Mouse (Mus musculus) thymus, adult 2 months (tissue): Measurements from ENCODE around the gene Sipa1l2. TPM values are rescaled to one million over a fixed set of nuclear protein-coding genes. Genes with fewer than 3 reads are reported as not detected.
"Not testable (repeated sequence)": the region's sequence is repeated elsewhere in the genome, so short reads cannot be mapped to it uniquely, and the experiment has no call there.

Experiments
- DNase-seq: peaks from one replicate; pipeline ENCODE4 v3.0.0; 2021
- H3K27ac ChIP-seq: fragments of 200-500 bp; 2 replicates; pipeline ENCODE4 v1.5.1; 2012; ENCODE audit warnings: low read length, control low read depth; ENCODE audit not compliant: control insufficient read depth, insufficient read depth
- H3K27me3 ChIP-seq: fragments of 200-500 bp; 2 replicates; pipeline ENCODE4 v1.6.1; 2012; ENCODE audit warnings: mild to moderate bottlenecking, low read length, moderate library complexity, mixed read lengths; ENCODE audit not compliant: control insufficient read depth, insufficient read depth
- H3K36me3 ChIP-seq: fragments of 200-500 bp; 2 replicates; pipeline ENCODE4 v1.6.1; 2012; ENCODE audit warnings: mild to moderate bottlenecking, low read length, moderate library complexity; ENCODE audit not compliant: control insufficient read depth, insufficient read depth
- H3K4me1 ChIP-seq: fragments of 200-500 bp; replicated peaks from 2 replicates; pipeline ENCODE4 v1.6.1; 2012; ENCODE audit warnings: low read length; ENCODE audit not compliant: control insufficient read depth, insufficient read depth
- H3K4me3 ChIP-seq: fragments of 200-500 bp; 2 replicates; pipeline ENCODE4 v1.5.1; 2012; ENCODE audit warnings: mild to moderate bottlenecking, low read length, control low read depth, moderate library complexity; ENCODE audit not compliant: control insufficient read depth, insufficient read depth
- CTCF ChIP-seq: fragments of 200-500 bp; IDR thresholded peaks from 2 replicates; pipeline ENCODE4 v1.5.1; 2012; ENCODE audit warnings: mild to moderate bottlenecking, control low read depth, low read length, moderate library complexity, borderline replicate concordance; ENCODE audit not compliant: control insufficient read depth, poor library complexity, insufficient read depth; ENCODE audit errors: extremely low read depth
- POLR2A ChIP-seq: fragments of 200-500 bp; IDR thresholded peaks from 2 replicates; pipeline ENCODE4 v1.6.1; 2012; ENCODE audit warnings: mild to moderate bottlenecking, low read length, control low read depth, moderate library complexity; ENCODE audit not compliant: control insufficient read depth, poor library complexity, insufficient read depth; ENCODE audit errors: extremely low read depth
- WGBS: fragments of 180-500 bp; shearing (Covaris S2); methylation state at CpG from one replicate; pipeline ENCODE4 v1.1.7; 2018; 5-methylcytosine and 5-hydroxymethylcytosine counted together
- polyA plus RNA-seq: library from polyadenylated mRNA; depleted of rRNA; stranded (reverse); fragments of >200 nt; gene quantifications from 2 replicates; pipeline ENCODE4 v1.2.3, GENCODE M21; 2012

Gene Sipa1l2
- polyA plus RNA-seq, 1 experiment = 11.7 TPM

DNA sequence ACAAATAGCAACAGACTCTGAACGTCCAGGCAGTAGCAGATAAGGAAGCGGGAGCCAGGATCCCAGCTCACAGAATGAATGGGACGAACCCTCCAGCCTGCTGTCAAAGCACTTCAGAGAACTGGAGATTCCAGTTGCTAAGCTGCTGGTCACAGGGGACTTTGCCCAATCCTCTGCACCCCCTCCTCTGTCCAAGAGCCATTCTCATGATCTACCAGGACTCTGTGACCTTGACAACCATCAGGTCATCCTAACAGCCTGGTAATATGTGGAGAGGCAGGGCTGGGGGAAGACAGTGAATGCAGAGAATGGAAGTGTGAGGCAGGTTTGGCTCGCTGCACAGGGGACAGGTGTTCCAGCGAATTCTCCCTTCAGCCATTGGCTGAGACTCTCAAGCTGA lies 163.2 kb downstream of the Sipa1l2 start:
- no peaks in the 10 kb centered on the region for H3K36me3 ChIP-seq
- no peak for DNase-seq
- H3K4me3 ChIP-seq = no peak overlapping the region
- WGBS = 94% methylated on average over 5 of the region's 5 CpGs
- H3K27me3 ChIP-seq = no peaks in the 10 kb centered on the region
- no peak overlapping the region for H3K27ac ChIP-seq
- no peaks in the 10 kb centered on the region for H3K4me1 ChIP-seq
- TF ChIP-seq POLR2A (no peak), CTCF (no peak)

DNA sequence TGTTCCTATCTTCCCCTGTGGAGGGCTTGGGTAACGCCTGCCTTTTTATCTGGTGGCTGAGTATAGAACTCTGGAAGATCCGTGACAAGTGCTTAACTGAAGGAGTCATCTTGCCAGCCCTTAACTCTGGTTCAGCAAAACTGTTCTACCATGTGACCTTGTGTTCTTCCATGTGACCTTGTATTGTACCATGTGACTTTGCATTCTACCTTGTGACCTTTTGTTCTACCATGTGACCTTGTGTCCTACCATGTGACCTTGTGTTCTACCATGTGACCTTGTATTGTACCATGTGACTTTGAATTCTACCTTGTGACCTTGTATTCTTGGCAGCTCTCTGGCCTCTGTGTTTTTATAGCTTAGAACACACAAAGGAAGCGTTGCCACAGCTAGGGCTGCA lies 168.3 kb downstream of the Sipa1l2 start:
- H3K27ac ChIP-seq = no peak overlapping the region
- no peaks in the 10 kb centered on the region for H3K36me3 ChIP-seq
- H3K4me3 ChIP-seq = no peak overlapping the region
- 95% methylated on average over 3 of the region's 3 CpGs for WGBS
- no peaks in the 10 kb centered on the region for H3K27me3 ChIP-seq
- TF ChIP-seq POLR2A = no peak
- TF ChIP-seq CTCF = no peak
- H3K4me1 ChIP-seq = no peaks in the 10 kb centered on the region
- DNase-seq = no peak

GRCm38 (mm10) chr8:125397981-125398380 lies 171.6 kb downstream of the Sipa1l2 start:
- H3K4me3 ChIP-seq = no peak overlapping the region
- H3K36me3 ChIP-seq = no peaks in the 10 kb centered on the region
- no peaks in the 10 kb centered on the region for H3K4me1 ChIP-seq
- 86% methylated on average over 14 of the region's 14 CpGs for WGBS
- TF ChIP-seq POLR2A = no peak
- no peak for TF ChIP-seq CTCF
- no peak for DNase-seq
- H3K27ac ChIP-seq = no peak overlapping the region
- no peaks in the 10 kb centered on the region for H3K27me3 ChIP-seq

DNA sequence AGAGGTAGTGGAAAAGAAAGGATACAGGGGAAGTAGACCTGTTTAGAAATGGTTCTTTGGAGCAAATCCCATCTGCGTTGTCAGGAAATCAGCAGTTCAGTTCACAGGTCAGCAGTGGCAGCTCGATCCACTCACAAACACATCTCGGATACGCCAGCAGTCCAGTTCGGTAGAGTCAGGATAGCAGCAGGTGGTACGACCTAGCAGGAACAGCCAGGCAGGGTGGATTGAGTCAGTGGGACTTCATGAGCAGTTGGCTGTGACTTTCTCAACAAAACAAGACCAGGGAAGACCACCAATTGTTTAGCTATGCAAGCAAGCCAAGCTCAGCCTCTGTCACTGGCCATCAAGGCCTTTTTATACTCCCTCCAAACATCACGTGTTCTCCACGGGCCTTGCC lies 173.9 kb downstream of the Sipa1l2 start:
- not testable (repeated sequence) for H3K4me1 ChIP-seq, H3K27me3 ChIP-seq, DNase-seq, H3K4me3 ChIP-seq, H3K36me3 ChIP-seq, H3K27ac ChIP-seq
- 97% methylated on average over 8 of the region's 8 CpGs for WGBS

GRCm38 (mm10) chr8:125395032-125395431 lies 174.6 kb downstream of the Sipa1l2 start:
- Histone ChIP-seq H3K27ac (no peak overlapping the region), H3K4me1 (peaks cover 16% of the 10 kb centered on the region), H3K36me3 (no peaks in the 10 kb centered on the region), H3K4me3 (no peak overlapping the region), H3K27me3 (no peaks in the 10 kb centered on the region)
- DNase-seq = no peak
- WGBS = 55% methylated on average over 8 of the region's 8 CpGs
- TF ChIP-seq POLR2A (no peak), CTCF (no peak)

DNA sequence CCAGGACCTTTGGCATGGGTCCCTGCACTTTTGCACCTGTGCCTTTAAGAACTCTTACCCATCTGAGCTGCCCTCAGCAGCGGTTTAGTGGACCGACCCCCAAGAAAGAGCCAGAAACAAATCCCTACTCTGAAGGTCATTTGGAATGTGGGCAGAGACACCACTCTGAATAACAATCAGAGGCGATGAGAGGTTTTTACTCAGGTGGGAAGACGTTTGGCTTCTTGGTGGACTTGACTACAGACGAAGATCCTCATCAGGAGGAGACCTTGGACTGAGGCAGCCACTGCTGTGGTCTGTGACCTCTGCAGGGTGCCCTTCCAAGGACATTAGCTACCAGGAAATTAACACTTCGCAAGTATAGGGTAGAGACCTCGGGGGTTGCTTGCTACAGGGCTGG lies 177.9 kb downstream of the Sipa1l2 start:
- H3K27ac ChIP-seq = peak overlapping the region; percentile 92
- TF ChIP-seq POLR2A = no peak; the same call in 1 of the 2 replicates
- no peak for TF ChIP-seq CTCF
- no peaks in the 10 kb centered on the region for H3K36me3 ChIP-seq
- peak overlapping the region; percentile 21 for H3K4me3 ChIP-seq
- peaks cover 17% of the 10 kb centered on the region for H3K4me1 ChIP-seq
- 54% methylated on average over 7 of the region's 7 CpGs for WGBS
- H3K27me3 ChIP-seq = no peaks in the 10 kb centered on the region
- no peak for DNase-seq

DNA sequence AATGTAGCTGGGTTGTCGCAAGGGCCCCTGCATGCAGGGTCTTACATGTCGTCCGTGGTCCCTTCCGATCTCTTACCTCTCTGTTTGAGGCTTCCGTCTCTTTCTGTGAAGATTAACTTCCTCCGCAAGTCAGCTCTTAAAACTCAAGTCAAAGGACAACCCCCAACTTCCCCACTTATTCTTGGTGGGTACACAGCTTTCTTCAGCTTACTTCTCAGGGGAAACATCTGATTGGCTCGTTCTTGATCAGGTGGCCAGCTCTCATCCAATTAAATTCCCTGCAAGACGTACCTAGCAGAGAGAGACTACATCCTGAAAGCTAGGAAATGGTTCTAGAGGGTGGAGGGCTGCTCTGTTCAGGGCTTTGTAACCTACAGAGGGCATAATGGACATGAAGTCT lies 178.3 kb downstream of the Sipa1l2 start:
- H3K27me3 ChIP-seq = no peaks in the 10 kb centered on the region
- H3K36me3 ChIP-seq = no peaks in the 10 kb centered on the region
- peak; percentile 69 for DNase-seq
- H3K4me1 ChIP-seq = peaks cover 17% of the 10 kb centered on the region
- WGBS = 9% methylated on average over 8 of the region's 8 CpGs
- H3K4me3 ChIP-seq = peak overlapping the region; percentile 32
- TF ChIP-seq CTCF = no peak
- TF ChIP-seq POLR2A = peak; percentile 54; the same call in 1 of the 2 replicates
- H3K27ac ChIP-seq = peak overlapping the region; percentile 92
